Mouse (Mus musculus) cortical plate, adult 2 months (tissue): ENCODE results near the gene Olfr56. TPM values are rescaled to one million over a fixed set of nuclear protein-coding genes. Genes with fewer than 3 reads are reported as not detected.

Source experiments
- H3K27ac ChIP-seq: fragments of 200-500 bp; 2 replicates; pipeline ENCODE4 v1.5.1; 2012; ENCODE audit warnings: low read length, control low read depth, inconsistent platforms; ENCODE audit not compliant: insufficient read depth
- H3K4me1 ChIP-seq: fragments of 200-500 bp; 2 replicates; pipeline ENCODE4 v1.6.1; 2011; ENCODE audit warnings: low read length; ENCODE audit not compliant: control insufficient read depth, insufficient read depth
- H3K4me3 ChIP-seq: fragments of 200-500 bp; 2 replicates; pipeline ENCODE4 v1.5.1; 2011; ENCODE audit warnings: mild to moderate bottlenecking, low read length, control low read depth; ENCODE audit not compliant: insufficient read depth
- CTCF ChIP-seq: fragments of 200-500 bp; IDR thresholded peaks from 2 replicates; pipeline ENCODE4 v1.5.1; 2011; ENCODE audit warnings: mild to moderate bottlenecking, control low read depth, low read length; ENCODE audit not compliant: insufficient read depth; ENCODE audit errors: extremely low read depth
- POLR2A ChIP-seq: fragments of 200-500 bp; IDR thresholded peaks from 2 replicates; pipeline ENCODE4 v1.6.1; 2011; ENCODE audit warnings: mild to moderate bottlenecking, low read length, control low read depth; ENCODE audit not compliant: insufficient read depth; ENCODE audit errors: extremely low read depth
- polyA plus RNA-seq: library from polyadenylated mRNA; depleted of rRNA; stranded (reverse); fragments of >200 nt; gene quantifications from 2 replicates; pipeline ENCODE4 v1.2.3, GENCODE M21; 2012

Gene Olfr56
- polyA plus RNA-seq, 1 experiment = 0.10 TPM

DNA sequence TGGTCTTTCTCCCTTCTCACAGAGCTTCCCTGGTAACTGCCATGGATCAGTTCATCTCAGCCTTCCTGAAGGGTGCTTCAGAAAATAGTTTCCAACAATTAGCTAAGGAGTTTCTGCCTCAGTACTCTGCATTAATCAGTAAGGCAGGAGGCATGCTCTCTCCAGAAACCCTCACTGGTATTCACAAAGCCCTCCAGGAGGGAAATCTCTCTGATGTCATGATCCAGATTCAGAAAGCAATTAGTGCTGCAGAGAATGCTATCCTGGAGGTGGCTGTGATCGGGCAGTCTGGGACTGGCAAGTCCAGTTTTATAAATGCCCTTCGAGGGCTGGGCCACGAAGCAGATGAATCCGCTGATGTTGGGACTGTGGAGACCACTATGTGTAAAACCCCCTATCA is 116.7 kb downstream of the Olfr56 start:
- Histone ChIP-seq H3K27ac (no peak overlapping the region), H3K4me1 (no peaks in the 10 kb centered on the region), H3K4me3 (no peak overlapping the region)
- TF ChIP-seq CTCF (no peak), POLR2A (no peak)

DNA sequence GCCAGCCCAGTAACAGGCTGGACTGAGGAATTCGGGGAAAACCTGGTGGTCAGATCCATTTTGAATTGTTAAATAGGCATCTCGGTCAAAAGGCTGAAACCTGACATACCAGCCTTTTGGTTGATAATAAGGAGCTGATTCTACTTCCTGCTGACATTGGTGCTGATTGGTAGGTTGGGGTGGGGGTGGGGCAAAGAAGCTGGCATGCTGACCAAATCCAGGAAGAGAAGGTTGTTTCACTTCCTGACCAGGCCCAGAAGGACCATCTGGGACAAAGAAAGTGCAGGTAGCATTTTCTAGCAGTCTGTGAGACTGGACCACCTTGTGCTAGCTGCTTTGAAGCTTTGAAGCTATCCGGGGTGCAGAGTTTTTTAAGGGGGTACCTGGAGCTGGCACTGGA is 121.7 kb downstream of the Olfr56 start:
- no peak overlapping the region for H3K4me3 ChIP-seq
- TF ChIP-seq CTCF = no peak
- no peak for TF ChIP-seq POLR2A
- no peaks in the 10 kb centered on the region for H3K4me1 ChIP-seq
- no peak overlapping the region for H3K27ac ChIP-seq

DNA sequence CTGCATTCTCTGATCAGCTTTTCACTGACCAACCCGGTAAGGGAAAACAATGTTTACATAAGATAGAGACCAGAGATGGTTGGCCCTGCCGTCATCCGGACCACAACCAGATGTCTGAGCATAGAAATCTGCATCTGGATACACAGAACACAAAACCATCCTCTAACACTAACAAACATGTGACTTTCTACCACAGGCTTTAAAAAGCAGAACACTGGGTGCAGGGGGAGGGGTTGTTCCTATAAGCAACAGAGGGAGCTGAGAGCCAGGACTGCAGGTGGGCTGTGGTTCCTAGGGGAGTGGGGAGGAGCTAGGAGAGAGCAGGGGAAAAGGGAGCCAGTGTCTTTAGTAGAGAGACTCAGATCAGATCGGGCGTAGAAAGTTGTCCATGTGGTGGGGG is 122.8 kb downstream of the Olfr56 start:
- no peak overlapping the region for H3K4me3 ChIP-seq
- TF ChIP-seq CTCF = no peak
- TF ChIP-seq POLR2A = no peak
- no peak overlapping the region for H3K27ac ChIP-seq
- no peaks in the 10 kb centered on the region for H3K4me1 ChIP-seq

DNA sequence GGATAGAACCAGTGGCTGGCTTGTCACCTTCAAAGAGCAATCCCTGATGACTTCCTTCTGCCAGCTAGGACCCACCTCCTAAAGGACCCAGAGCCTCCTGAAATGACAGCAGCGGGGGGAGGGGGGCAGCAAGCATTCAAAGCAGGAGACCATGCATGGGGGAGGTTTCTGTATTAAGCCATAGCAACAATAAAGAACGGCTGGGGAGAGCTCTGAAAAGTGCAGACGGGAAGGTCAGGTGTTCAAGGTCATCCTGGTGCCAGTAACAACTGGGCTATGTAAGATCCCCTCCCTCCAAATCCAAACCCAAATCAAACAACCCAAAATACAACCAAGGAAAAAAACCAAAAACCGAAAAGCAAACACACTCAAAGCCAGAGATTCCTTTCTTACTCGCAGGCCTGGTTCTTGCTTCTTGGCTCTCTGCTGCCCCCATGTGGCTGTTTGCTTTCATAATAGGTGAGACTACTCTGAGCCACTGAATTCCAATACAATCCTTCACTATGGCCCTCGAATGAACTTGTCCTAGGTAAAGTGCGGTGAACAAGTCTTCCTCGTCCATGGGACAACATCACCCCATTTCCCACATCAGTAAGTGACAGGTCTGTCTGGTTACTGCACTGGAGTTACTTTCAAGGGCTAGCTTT is 124.5 kb downstream of the Olfr56 start:
- no peak overlapping the region for H3K27ac ChIP-seq
- TF ChIP-seq POLR2A (no peak), CTCF (peak; percentile 89)
- H3K4me1 ChIP-seq = no peaks in the 10 kb centered on the region
- H3K4me3 ChIP-seq = no peak overlapping the region

DNA sequence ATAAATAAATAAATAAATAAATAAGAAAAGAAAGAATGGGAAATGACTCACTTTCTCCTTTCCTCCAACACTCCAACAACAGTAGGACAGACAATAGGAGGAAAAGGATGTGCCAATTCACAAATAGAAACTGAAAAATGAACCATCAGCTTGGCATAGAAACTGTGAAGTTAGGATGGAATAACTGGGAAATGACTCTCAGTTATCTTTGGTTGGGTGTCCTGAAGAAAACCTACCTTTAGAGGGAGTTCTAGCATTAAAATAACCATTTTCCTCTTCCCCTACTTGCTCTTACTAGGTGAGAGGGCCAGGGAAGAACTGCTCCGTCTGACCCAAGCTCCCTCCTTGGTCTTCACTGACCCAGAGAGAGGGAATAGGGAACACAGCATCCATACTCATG is 127.1 kb downstream of the Olfr56 start:
- TF ChIP-seq CTCF = no peak
- no peak for TF ChIP-seq POLR2A
- H3K27ac ChIP-seq = no peak overlapping the region
- no peak overlapping the region for H3K4me3 ChIP-seq
- no peaks in the 10 kb centered on the region for H3K4me1 ChIP-seq

DNA sequence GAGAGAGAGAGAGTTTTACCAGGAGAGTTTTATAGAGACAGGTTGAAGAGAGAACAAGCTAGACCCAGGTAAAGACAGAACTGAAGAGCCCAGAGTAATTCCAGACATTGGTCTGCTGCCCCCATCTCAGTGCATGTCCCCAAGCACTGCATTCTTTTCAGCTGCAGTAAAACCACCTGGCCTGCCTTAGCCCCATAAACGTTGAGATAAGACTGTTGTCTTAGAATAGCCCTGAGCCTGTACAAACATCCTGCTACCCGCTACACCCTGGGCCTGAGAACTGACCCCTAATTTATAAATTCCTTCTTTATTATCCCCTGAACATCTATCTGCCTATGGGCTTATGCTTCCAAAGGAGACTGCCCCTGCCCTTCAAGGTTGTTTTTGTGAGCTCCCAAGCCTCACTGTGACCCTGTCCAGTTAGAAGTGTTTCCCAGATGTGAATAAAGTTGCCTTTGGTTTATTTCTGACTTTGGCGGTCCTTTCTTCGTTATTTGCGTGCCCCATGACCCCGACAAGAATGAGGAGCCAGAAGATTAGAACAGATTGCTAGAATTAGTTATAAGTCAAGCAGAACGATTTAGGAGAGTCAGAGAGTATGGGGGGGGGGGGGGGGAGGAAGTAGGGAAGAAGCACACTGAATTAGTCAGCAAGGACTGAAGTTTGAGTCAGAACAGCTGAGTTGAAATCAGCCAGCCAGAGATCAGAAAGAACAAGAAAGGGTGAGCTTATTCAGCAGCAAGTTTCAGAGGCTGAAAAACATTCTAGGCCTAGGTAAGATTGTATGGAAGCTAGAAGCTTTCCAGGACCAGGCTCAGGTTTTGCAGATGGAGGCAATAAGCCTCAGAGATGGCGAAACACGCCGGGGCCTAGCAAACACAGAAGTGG is 129.2 kb downstream of the Olfr56 start:
- TF ChIP-seq POLR2A (no peak), CTCF (no peak)
- H3K4me1 ChIP-seq = no peaks in the 10 kb centered on the region; the same call in 1 of the 2 replicates
- H3K27ac ChIP-seq = no peak overlapping the region
- no peak overlapping the region for H3K4me3 ChIP-seq

DNA sequence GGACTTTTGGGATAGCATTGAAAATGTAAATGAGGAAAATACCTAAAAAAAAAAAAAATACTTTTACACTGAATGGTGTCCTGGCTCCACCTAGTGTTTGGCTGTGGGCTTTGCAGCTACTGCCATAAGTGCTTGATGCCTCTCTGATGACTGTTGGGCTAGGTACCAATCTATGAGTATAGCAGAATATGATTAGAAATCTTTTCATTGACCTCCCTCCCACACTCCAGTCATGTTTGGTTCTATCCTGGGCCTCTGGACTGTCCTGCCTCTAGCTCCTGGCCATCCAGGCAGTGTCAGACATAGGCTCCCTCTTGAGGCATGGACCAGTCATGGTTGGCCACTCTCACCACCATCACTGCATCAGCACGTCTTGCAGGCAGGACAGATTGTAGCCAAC is 130.1 kb downstream of the Olfr56 start:
- Histone ChIP-seq H3K27ac (no peak overlapping the region), H3K4me1 (no peaks in the 10 kb centered on the region; the same call in 1 of the 2 replicates), H3K4me3 (no peak overlapping the region)
- TF ChIP-seq POLR2A (no peak), CTCF (peak; percentile 64)

DNA sequence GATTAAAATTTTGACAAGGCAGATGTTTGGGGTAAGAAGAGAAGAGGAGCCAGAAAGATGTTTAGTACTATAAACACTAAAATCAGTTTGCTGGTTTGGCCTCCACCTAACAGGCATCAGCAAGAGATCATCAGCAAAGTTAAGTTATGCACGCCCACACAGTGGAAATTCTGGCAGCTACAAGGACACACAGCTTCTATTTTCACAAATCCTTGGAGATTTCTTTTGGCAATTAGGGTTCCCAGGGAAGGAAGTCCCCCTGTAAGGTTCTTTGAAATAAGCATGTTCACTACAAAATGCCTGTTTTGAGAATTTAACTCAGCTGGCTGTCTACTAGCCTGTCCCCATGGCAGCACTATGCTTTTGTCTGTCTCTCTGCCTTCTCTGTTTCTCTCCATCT is 132.3 kb downstream of the Olfr56 start:
- TF ChIP-seq POLR2A (no peak), CTCF (no peak)
- Histone ChIP-seq H3K27ac (no peak overlapping the region), H3K4me3 (no peak overlapping the region), H3K4me1 (no peaks in the 10 kb centered on the region; the same call in 1 of the 2 replicates)

DNA sequence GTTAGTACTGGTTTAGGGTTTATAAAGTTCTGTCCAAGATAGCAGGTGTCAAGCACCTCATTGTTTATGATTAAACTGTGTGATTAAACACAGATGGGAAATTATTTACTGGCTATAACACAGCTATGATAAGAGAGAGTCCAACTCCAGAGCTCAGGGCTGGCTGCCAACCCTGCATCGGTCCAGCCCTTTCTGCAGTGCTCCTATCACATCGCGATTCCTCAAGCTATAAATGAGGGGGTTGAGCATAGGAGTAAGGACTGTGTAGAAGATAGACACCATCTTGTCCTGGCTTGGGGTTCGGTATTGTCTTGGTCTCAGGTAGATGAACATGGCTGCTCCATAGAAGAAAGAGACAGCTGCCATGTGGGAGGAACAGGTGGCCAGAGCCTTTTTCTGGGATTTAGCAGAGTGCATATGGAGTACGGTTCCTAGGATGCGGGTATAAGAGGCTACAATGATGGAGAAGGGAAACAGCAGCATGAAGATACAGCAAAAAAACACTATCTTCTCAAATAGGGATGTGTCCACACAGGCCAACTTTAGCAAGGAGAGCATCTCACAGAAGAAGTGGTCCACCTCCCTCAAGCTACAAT is 134.0 kb downstream of the Olfr56 start:
- Histone ChIP-seq H3K4me3 (no peak overlapping the region), H3K4me1 (no peaks in the 10 kb centered on the region; the same call in 1 of the 2 replicates)
- TF ChIP-seq CTCF = no peak
- TF ChIP-seq POLR2A = no peak

More for the DNA sequence above, 134.0 kb downstream of the Olfr56 start:
- no peak overlapping the region for H3K27ac ChIP-seq
